Mouse (Mus musculus) stomach, embryonic 16.5 days (tissue): ENCODE measurements around the gene P3h3. TPM values are rescaled to one million over a fixed set of nuclear protein-coding genes. Genes with fewer than 3 reads are reported as not detected.
"Not testable (repeated sequence)": the region's sequence is repeated elsewhere in the genome, so short reads cannot be mapped to it uniquely, and the experiment has no call there.

Experiments
- ATAC-seq: fragments of 200-750 bp; cut with Nextera tagmentation; 2 replicates; pipeline ENCODE4 v1.8.0; 2017; ENCODE audit warnings: moderate number of reproducible peaks, moderate TSS enrichment; ENCODE audit not compliant: insufficient read depth, low FRiP score
- H3K27ac ChIP-seq: fragments of 300-500 bp; sonication (generic); 2 replicates; pipeline ENCODE4 v1.5.1; 2014; ENCODE audit warnings: low read length
- H3K27me3 ChIP-seq: fragments of 300-500 bp; sonication (generic); 2 replicates; pipeline ENCODE4 v1.6.1; 2014; ENCODE audit warnings: low read length, control low read depth, mixed read lengths; ENCODE audit not compliant: control insufficient read depth, insufficient read depth
- H3K36me3 ChIP-seq: fragments of 300-500 bp; sonication (generic); 2 replicates; pipeline ENCODE4 v1.6.1; 2014; ENCODE audit warnings: low read length; ENCODE audit not compliant: control insufficient read depth, insufficient read depth
- H3K4me1 ChIP-seq: fragments of 300-500 bp; sonication (generic); 2 replicates; pipeline ENCODE4 v1.6.1; 2014; ENCODE audit warnings: low read length, control low read depth, mixed read lengths; ENCODE audit not compliant: control insufficient read depth, insufficient read depth
- H3K4me2 ChIP-seq: fragments of 300-500 bp; sonication (generic); 2 replicates; pipeline ENCODE4 v1.6.1; 2014; ENCODE audit warnings: low read depth, low read length, mixed read lengths
- H3K4me3 ChIP-seq: fragments of 300-500 bp; sonication (generic); replicated peaks from 2 replicates; pipeline ENCODE4 v1.5.1; 2014; ENCODE audit warnings: mild to moderate bottlenecking, low read length
- H3K9ac ChIP-seq: fragments of 300-500 bp; sonication (generic); 2 replicates; pipeline ENCODE4 v1.6.1; 2014; ENCODE audit warnings: low read length
- H3K9me3 ChIP-seq: fragments of 300-500 bp; sonication (generic); replicated peaks from 2 replicates; pipeline ENCODE4 v1.6.1; 2016; ENCODE audit warnings: low read length, control low read depth; ENCODE audit not compliant: control insufficient read depth
- WGBS: fragments of 180-500 bp; shearing (Covaris S2); extraction: QIAGEN DNeasy Blood & Tissue Kit; methylation state at CpG from one replicate; pipeline ENCODE4 v1.1.7; 2014; 5-methylcytosine and 5-hydroxymethylcytosine counted together
- polyA plus RNA-seq: library from polyadenylated mRNA; unstranded; fragments of >200 nt; fragmentation: Nextera tagmentation; extraction: Ambion mirVana; gene quantifications from 2 replicates; pipeline ENCODE4 v1.2.1, GENCODE M21; 2015

Gene P3h3
- polyA plus RNA-seq, 1 experiment from 2014 or later: 9.9 TPM

DNA sequence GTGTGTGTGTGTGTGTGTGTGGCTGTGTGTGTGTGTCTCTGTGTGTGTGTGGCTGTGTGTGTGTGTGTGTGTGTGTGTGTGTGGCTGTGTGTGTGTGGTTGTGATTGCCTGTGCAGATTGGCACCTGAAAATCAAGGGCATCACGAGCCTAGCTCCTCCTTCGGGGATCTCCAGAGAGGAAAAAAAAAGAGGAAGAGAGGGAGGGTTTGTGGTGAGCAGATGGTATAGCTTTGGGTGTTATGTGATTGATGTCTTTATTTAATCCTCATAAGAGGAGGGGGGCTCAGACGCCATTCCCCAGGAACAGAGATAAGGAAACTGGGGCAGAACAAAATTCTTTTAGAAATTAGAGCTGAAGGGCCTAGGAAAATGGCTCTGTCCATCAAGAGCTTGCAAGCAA, 40.8 kb upstream of the P3h3 start:
- no peak overlapping the region for H3K4me2 ChIP-seq
- H3K9me3 ChIP-seq: no peaks in the 10 kb centered on the region
- no peak overlapping the region for H3K27ac ChIP-seq
- ATAC-seq: no peak
- H3K27me3 ChIP-seq: no peaks in the 10 kb centered on the region
- no peaks in the 10 kb centered on the region for H3K4me1 ChIP-seq
- H3K4me3 ChIP-seq: no peak overlapping the region
- H3K36me3 ChIP-seq: no peaks in the 10 kb centered on the region
- no peak overlapping the region for H3K9ac ChIP-seq
- WGBS: 32% methylated on average over 3 of the region's 3 CpGs

DNA sequence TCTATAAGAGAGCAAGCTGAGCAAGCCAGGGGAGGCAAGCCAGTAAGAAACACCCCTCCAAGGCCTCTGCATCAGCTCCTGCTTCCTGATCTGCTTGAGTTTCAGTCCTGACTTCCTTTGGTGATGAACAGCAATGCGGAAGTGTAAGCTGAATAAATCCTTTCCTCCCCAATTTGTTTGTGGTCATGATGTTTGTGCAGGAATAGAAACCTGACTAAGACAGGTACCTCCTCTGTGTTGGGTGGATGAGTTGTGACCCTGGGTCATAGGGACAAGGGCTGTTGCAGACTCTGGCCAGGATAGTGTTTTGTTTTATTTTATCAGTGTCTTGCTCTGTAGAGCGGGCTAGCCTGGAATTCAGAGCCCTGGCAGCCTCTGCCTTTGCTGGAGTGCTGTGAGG, 36.6 kb upstream of the P3h3 start:
- H3K36me3 ChIP-seq, H3K27me3 ChIP-seq, H3K9me3 ChIP-seq, H3K9ac ChIP-seq, H3K4me1 ChIP-seq, H3K4me3 ChIP-seq, ATAC-seq, H3K27ac ChIP-seq, H3K4me2 ChIP-seq: not testable (repeated sequence)
- WGBS: 91% methylated on average over 2 of the region's 2 CpGs

GRCm38 (mm10) chr6:124890997-124891396, 33.4 kb upstream of the P3h3 start:
- Histone ChIP-seq H3K9me3 (no peaks in the 10 kb centered on the region), H3K4me3 (no peak overlapping the region), H3K4me2 (no peak overlapping the region), H3K27me3 (no peaks in the 10 kb centered on the region), H3K4me1 (no peaks in the 10 kb centered on the region), H3K36me3 (no peaks in the 10 kb centered on the region), H3K27ac (no peak overlapping the region), H3K9ac (no peak overlapping the region)
- 57% methylated on average over 6 of the region's 6 CpGs for WGBS
- ATAC-seq: no peak

- Histone ChIP-seq H3K4me2 (no peak overlapping the region), H3K27ac (no peak overlapping the region), H3K9ac (no peak overlapping the region), H3K4me3 (no peak overlapping the region), H3K27me3 (no peaks in the 10 kb centered on the region), H3K36me3 (no peaks in the 10 kb centered on the region), H3K4me1 (no peaks in the 10 kb centered on the region), H3K9me3 (no peaks in the 10 kb centered on the region)
- ATAC-seq: no peak
- WGBS: 83% methylated on average over 6 of the region's 6 CpGs
These were observed 31.1 kb upstream of the P3h3 start for GRCm38 (mm10) chr6:124888555-124889125.

DNA sequence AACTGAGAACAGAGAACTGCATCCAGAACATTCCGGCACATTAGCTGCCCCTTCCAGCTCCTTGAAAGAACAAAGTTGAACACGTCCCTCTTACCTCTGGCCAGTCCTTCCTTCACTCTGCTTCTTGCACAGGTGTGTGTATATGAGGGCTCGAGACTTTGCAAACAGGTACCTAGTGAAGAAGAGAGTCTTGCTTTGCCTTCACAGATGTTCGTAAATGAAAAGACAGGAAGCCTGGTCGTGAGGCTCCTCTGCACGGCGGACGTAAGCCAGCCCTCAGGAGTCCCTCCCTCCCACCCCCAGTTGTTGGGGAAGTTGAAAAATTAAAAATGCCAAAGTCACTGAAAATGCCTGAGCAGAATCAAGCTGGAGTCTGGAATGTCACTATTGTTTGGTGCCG, 30.4 kb upstream of the P3h3 start, which contains the start of gene Cd4:
Gene Cd4, minus strand, starts transcription at position 236 of the 400 bp plus-strand sequence.
- Histone ChIP-seq H3K4me3 (no peak within 1 kb of the TSS), H3K9ac (no peak within 1 kb of the TSS), H3K4me2 (no peak within 1 kb of the TSS), H3K27ac (no peak within 1 kb of the TSS), H3K4me1 (no peaks in the 10 kb centered on the region), H3K27me3 (no peaks in the 10 kb centered on the region), H3K9me3 (no peaks in the 10 kb centered on the region), H3K36me3 (no peaks in the 10 kb centered on the region)
- no peak for ATAC-seq
- WGBS: 69% methylated on average over 9 of the region's 9 CpGs

DNA sequence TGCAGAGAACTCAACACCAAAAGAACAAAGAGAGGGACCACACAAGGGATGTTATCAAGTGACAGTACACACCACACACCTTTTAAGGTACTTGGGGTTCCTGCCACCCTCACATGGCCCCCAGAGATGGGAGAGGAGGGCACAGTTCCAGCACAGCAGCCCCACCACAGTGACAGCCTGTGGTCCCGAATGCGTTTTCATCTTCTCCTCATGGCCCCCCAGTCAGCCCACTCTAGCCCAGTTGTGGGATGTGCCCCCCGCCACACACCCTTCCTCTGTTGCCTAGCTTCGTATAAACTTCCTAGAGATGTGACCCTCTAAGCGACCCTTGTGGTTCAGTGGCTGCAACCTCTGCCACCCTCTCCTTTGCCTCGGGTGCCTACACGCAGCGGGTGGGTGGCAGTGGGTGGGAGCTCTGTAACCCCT, 28.4 kb upstream of the P3h3 start:
- no peaks in the 10 kb centered on the region for H3K27me3 ChIP-seq
- WGBS: 87% methylated on average over 8 of the region's 8 CpGs
- ATAC-seq: no peak

GRCm38 (mm10) chr6:124884714-124885500, 27.4 kb upstream of the P3h3 start:
- no peak overlapping the region for H3K4me3 ChIP-seq
- H3K4me2 ChIP-seq: no peak overlapping the region
- H3K9me3 ChIP-seq: no peaks in the 10 kb centered on the region
- H3K4me1 ChIP-seq: no peaks in the 10 kb centered on the region
- no peak overlapping the region for H3K9ac ChIP-seq
- H3K27ac ChIP-seq: no peak overlapping the region
- 66% methylated on average over 10 of the region's 10 CpGs for WGBS
- ATAC-seq: no peak
- H3K36me3 ChIP-seq: no peaks in the 10 kb centered on the region
- H3K27me3 ChIP-seq: no peaks in the 10 kb centered on the region

More for the DNA sequence above, 28.4 kb upstream of the P3h3 start:
- Histone ChIP-seq H3K9me3 (no peaks in the 10 kb centered on the region), H3K4me2 (no peak overlapping the region), H3K36me3 (no peaks in the 10 kb centered on the region), H3K4me3 (no peak overlapping the region), H3K27ac (no peak overlapping the region), H3K9ac (no peak overlapping the region), H3K4me1 (no peaks in the 10 kb centered on the region)

GRCm38 (mm10) chr6:124883351-124883750, 25.8 kb upstream of the P3h3 start:
- 76% methylated on average over 10 of the region's 10 CpGs for WGBS
- H3K9ac ChIP-seq: no peak overlapping the region
- H3K4me1 ChIP-seq: no peaks in the 10 kb centered on the region
- H3K27ac ChIP-seq: no peak overlapping the region
- H3K4me3 ChIP-seq: no peak overlapping the region
- H3K27me3 ChIP-seq: no peaks in the 10 kb centered on the region
- H3K9me3 ChIP-seq: no peaks in the 10 kb centered on the region
- no peaks in the 10 kb centered on the region for H3K36me3 ChIP-seq
- ATAC-seq: no peak
- no peak overlapping the region for H3K4me2 ChIP-seq

GRCm38 (mm10) chr6:124881821-124882220, 24.3 kb upstream of the P3h3 start:
- H3K27ac ChIP-seq: no peak overlapping the region
- H3K4me2 ChIP-seq: no peak overlapping the region
- H3K9me3 ChIP-seq: no peaks in the 10 kb centered on the region
- no peaks in the 10 kb centered on the region for H3K4me1 ChIP-seq
- no peak for ATAC-seq
- no peaks in the 10 kb centered on the region for H3K36me3 ChIP-seq
- H3K27me3 ChIP-seq: no peaks in the 10 kb centered on the region
- no peak overlapping the region for H3K9ac ChIP-seq
- H3K4me3 ChIP-seq: no peak overlapping the region
- 88% methylated on average over 9 of the region's 9 CpGs for WGBS
